Mouse (Mus musculus) fibroblast of lung, adult 2 months (primary cell): ENCODE results near the gene Msl1.
"Not testable (repeated sequence)": the region's sequence is repeated elsewhere in the genome, so short reads cannot be mapped to it uniquely, and the experiment has no call there.

ENCODE experiments used
- DNase-seq: peaks from one replicate; pipeline ENCODE4 v3.0.0-alpha.2; 2011; ENCODE audit warnings: low read depth

Msl1 gene

GRCm38 (mm10) chr11:98796515-98797216 lies 1.4 kb downstream of the Msl1 start:
- DNase-seq: no peak

- DNase-seq: no peak
Measured at GRCm38 (mm10) chr11:98797306-98797705, 2.0 kb downstream of the Msl1 start.

- DNase-seq: no peak
Measured at GRCm38 (mm10) chr11:98797909-98798308, 2.6 kb downstream of the Msl1 start.

GRCm38 (mm10) chr11:98804605-98805004 lies 9.3 kb downstream of the Msl1 start, which contains the start of gene Casc3:
Casc3 (plus strand) TSS chr11:98804905.
- no peak for DNase-seq

- DNase-seq: no peak
Measured at GRCm38 (mm10) chr11:98808417-98808816, 13.1 kb downstream of the Msl1 start.

GRCm38 (mm10) chr11:98809457-98810290 lies 14.4 kb downstream of the Msl1 start:
- DNase-seq: peak; percentile 94

GRCm38 (mm10) chr11:98810686-98811085 lies 15.4 kb downstream of the Msl1 start:
- no peak for DNase-seq

GRCm38 (mm10) chr11:98816706-98817239 lies 21.5 kb downstream of the Msl1 start:
- no peak for DNase-seq

- no peak for DNase-seq
Measured at GRCm38 (mm10) chr11:98820968-98821367, 25.7 kb downstream of the Msl1 start.

GRCm38 (mm10) chr11:98826071-98826470 lies 30.8 kb downstream of the Msl1 start:
- not testable (repeated sequence) for DNase-seq

GRCm38 (mm10) chr11:98827877-98828276 lies 32.6 kb downstream of the Msl1 start:
- no peak for DNase-seq

- DNase-seq: no peak
Measured at GRCm38 (mm10) chr11:98829091-98829775, 33.9 kb downstream of the Msl1 start.

GRCm38 (mm10) chr11:98829875-98830274 lies 34.6 kb downstream of the Msl1 start:
- DNase-seq: no peak

- DNase-seq: no peak
Measured at GRCm38 (mm10) chr11:98835296-98835695, 40.0 kb downstream of the Msl1 start.

- DNase-seq: no peak
Measured at GRCm38 (mm10) chr11:98835725-98836124, 40.4 kb downstream of the Msl1 start.

- DNase-seq: no peak
Measured at GRCm38 (mm10) chr11:98836128-98836527, 40.8 kb downstream of the Msl1 start.

GRCm38 (mm10) chr11:98836651-98837141 lies 41.4 kb downstream of the Msl1 start, which contains the start of gene Rapgefl1:
Rapgefl1 (plus strand) TSS chr11:98836785.
- peak; percentile 32 for DNase-seq

- no peak for DNase-seq
Measured at GRCm38 (mm10) chr11:98837231-98837704, 42.0 kb downstream of the Msl1 start.

- DNase-seq: no peak
Measured at GRCm38 (mm10) chr11:98837917-98838316, 42.6 kb downstream of the Msl1 start.

- no peak for DNase-seq
Measured at GRCm38 (mm10) chr11:98838512-98838911, 43.2 kb downstream of the Msl1 start.

GRCm38 (mm10) chr11:98839402-98839801 lies 44.1 kb downstream of the Msl1 start:
- DNase-seq: no peak

- DNase-seq: no peak
Measured at GRCm38 (mm10) chr11:98839897-98840296, 44.6 kb downstream of the Msl1 start.
